Mouse (Mus musculus): ENCODE data around the gene Sh3bp2.

Gene Sh3bp2

DNA sequence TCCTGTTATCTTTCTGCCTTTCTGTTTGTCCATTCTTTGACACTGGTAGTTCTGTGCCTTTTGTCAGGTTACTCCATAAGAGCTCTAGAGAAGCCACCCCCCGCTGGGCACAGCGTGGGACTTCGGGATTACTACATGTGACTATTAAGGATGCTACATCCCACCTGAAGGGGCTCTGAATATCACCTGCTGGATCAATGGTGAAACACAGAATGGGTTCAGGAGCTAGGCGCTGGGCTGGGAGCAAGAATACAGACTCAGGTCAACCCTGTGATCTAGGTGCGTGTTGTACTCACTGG lies 788 bp downstream of the Sh3bp2 start:
- DNase-seq (ENCODE audit: low spot score), result no peak

DNA sequence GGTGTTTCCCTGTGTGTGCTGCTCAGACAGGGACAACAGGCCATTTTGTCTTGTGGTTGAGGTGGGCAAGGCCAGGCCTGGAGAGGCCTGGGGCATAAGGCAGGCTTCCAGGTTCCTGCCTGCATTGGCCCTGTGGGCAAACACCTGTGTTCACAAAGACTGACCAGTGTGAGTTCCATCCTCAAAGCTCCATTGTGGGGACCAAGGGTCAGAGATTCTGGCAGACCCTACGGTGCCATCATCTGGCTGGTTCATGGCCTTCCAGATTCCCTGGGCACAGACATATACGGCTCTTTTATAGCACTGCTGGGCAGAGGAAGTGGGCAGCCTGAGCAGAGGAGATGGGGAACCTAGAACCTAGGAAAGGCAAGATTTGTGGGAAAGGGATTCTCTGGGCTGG lies 1.7 kb downstream of the Sh3bp2 start:
- DNase-seq (ENCODE audit: low spot score), result no peak

GRCm38 (mm10) chr5:34528724-34529123 lies 3.1 kb downstream of the Sh3bp2 start:
- no peak for DNase-seq (ENCODE audit: low spot score)

DNA sequence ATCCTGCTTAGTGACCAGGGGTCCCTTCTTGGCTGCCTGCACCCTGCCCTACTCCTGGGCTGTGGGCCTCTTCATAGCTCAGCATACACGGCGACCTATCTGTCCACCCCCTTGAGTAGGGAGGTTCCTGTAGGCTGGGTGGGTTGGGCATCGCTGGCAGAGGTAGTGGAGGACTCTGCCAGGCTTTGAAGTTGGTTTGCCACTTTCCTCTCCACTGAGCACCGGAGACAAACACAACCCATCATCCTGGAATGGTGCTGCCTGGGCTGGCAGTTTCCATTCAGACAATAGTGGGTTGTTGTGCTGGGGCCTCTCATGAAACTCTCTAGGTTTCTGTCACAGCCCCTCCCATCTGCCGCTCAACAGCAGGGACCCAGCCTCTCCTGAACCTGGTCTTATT lies 4.5 kb downstream of the Sh3bp2 start:
- no peak for DNase-seq (ENCODE audit: low spot score)

DNA sequence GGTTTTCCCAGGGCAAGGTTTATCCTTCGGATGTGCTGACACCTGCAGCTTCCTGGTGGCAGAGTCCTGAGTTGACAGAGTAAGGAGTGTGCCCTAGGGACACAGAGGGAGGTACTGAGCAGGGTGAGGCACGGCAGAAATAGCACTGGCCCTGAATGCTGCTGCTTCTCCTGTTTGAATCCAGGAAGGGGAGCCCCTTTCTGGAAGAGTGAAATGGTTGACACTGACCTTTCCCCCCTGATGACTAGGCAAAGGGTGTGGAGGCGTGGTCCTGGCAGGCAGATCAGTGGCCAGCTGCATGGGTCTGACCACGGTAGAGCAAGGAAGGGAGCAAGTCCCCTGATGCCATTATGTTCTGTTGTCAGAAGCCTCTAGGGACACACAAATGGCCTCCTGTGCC lies 5.0 kb downstream of the Sh3bp2 start:
- DNase-seq (ENCODE audit: low spot score), result no peak

- DNase-seq (ENCODE audit: low spot score), result no peak
Observed at GRCm38 (mm10) chr5:34533066-34533465, 7.4 kb downstream of the Sh3bp2 start.

DNA sequence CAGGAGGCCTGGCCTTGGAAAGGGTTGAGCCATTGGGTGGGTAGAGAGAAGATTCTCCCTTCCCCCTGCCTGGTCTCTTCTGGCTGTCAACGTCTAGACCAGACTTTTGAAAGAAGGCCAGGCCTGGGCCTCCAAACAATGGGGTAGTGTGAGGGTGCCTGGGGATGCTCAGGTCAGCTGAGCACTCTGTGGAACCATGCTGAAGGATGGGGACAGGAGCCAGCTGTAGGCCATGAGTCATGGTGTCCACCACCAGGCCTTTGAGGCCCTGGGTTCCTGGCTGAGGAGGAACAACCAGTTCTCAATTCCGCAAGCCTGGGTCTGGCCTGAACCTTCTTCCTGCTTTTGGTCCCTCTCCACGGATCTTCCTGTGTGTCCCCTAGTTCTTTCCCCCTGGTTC lies 8.2 kb downstream of the Sh3bp2 start:
- DNase-seq (ENCODE audit: low spot score), result no peak

DNA sequence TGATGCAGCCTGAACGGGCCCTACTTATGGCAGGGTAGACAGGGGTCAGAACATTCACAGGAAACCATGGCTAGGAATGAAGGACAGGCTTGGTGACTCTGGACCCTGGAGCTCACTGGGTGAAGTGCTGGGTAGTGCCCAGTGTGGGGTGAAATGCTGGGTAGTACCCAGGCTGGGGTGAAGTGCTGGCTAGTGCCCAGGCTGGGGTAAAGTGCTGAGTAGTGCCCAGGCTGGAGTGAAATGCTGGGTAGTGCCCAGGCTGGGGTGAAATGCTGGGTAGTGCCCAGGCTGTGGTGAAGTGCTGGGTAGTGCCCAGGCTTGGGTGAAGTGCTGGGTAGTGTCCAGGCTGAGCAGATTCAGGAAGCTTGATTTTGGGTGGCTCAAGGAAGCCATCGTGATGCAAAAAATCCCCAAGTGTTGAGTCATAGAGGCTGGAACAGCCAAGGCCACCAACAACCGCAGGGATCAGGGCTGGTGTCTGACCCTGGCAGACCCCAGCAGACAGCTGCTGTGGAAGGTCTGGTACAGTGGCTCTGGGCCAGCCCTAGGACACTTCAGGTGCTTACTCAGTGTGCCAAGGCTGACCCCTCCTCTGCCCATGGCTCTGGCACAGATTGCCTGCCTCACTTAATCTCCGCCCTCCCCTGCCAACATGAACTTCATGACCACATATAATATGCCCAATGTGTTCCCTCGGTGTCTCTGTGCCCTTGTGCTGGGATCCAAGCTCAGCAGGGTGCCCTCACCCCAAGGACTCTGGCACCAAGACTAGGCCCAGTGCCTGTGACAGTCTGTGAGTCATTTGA lies 9.3 kb downstream of the Sh3bp2 start:
- DNase-seq (ENCODE audit: low spot score), result no peak

GRCm38 (mm10) chr5:34535831-34536230 lies 10.2 kb downstream of the Sh3bp2 start:
- DNase-seq (ENCODE audit: low spot score), result no peak

- no peak for DNase-seq (ENCODE audit: low spot score)
Observed at GRCm38 (mm10) chr5:34538079-34538478, 12.4 kb downstream of the Sh3bp2 start.

GRCm38 (mm10) chr5:34538527-34538926 lies 12.9 kb downstream of the Sh3bp2 start:
- DNase-seq (ENCODE audit: low spot score), result no peak

- no peak for DNase-seq (ENCODE audit: low spot score)
Observed at GRCm38 (mm10) chr5:34539121-34539520, 13.5 kb downstream of the Sh3bp2 start.

GRCm38 (mm10) chr5:34542166-34542565 lies 16.5 kb downstream of the Sh3bp2 start:
- DNase-seq (ENCODE audit: low spot score), result no peak

DNA sequence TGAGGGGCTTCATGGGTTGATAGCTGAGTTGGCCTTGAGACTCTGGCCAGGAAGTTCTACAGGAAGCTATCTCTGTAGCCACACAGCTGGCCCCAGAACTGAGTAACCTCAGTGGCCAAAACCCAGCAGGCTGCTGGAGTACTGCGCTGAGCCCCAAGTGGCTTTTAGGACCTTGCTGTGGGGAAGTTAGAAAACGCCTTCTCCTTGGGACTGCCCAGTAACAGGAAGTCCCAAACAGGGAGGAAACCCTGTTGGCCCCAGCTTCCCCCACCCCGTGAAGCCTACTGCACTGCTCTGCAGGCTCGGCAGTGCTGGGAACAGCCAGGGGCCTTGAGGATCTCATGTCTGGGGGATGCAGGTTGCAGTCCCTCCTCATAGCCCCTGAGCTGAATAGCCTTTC lies 17.5 kb downstream of the Sh3bp2 start:
- no peak for DNase-seq (ENCODE audit: low spot score)

- no peak for DNase-seq (ENCODE audit: low spot score)
Observed at GRCm38 (mm10) chr5:34547410-34547809, 21.8 kb downstream of the Sh3bp2 start.

GRCm38 (mm10) chr5:34549135-34549482 lies 23.5 kb downstream of the Sh3bp2 start:
- no peak for DNase-seq (ENCODE audit: low spot score)

DNA sequence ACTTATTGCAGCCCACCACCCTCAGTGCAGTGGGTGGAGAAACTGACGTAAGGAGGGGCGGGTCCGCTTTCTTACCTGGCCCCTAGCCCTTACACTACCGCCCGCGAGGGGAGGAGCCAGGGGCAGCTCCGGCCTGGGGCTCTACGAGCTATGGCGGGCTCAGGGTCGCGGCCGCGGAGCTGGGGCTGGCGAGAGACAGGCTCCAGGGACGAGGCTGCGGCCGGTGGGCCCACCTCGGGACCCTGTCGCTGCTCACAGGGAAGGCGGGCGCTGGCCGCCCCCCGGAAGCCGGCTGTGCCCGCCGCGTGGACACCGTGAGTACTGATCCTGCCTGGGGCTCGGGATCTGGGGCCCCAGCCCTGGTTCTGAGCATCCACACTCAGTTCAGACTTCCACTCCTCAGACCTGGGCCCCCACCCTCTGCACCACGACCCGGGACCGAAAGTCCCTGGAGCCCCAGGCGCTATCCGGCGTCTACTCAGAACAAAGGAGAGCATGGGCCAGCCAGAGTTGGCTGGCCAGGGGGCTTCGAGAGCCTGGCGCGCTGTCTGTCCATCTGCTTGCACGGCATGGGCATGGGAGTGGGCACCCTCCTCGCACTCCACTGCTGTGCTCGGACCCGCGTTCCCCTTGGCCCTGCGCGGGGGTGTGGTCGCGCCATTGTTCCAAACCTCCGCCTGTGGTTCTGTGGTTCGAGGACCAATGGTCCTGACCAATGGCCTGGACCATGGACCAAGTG lies 24.0 kb downstream of the Sh3bp2 start:
- no peak for DNase-seq (ENCODE audit: low spot score)

DNA sequence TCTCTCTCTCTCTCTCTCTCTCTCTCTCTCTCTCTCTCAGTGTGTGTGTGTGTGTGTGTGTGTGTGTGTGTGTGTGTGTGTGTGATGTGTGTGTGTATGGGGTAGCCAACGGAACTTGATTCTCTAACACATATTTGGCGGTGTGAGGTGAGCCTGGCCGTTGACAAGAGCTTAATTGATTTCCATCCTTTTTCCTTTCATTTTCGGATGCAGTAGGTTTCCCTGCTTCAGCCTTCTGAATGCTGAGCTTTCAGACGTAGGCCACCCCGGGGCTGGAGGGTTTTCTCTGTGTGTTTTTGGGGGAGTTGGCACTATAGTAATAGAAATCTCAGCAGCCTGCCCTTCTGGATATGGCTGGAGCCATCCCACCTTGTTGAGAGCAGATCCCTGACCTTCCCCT lies 24.6 kb downstream of the Sh3bp2 start:
- no peak for DNase-seq (ENCODE audit: low spot score)

DNA sequence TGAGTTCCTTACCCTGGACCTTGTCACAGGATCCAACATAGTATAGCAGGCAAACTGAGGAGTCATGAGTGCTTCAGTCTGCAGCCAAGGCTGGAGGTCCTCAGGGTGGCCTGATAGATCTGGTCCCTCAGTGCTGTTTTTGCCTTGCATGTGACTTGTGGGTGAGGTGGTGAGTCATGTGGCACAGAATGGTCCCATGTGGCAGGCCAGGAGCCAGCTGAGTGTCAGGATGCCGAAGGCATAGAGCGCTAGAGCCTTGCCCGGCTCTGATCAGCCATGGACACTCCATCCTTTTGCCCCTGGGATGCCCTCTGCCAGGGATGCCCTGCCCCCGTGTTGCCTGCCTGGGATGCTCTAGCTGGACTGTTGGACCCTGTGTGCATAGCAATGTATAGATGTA lies 26.2 kb downstream of the Sh3bp2 start:
- no peak for DNase-seq (ENCODE audit: low spot score)

- DNase-seq (ENCODE audit: low spot score), result no peak
Observed at GRCm38 (mm10) chr5:34563854-34564253, 38.2 kb downstream of the Sh3bp2 start.

DNA sequence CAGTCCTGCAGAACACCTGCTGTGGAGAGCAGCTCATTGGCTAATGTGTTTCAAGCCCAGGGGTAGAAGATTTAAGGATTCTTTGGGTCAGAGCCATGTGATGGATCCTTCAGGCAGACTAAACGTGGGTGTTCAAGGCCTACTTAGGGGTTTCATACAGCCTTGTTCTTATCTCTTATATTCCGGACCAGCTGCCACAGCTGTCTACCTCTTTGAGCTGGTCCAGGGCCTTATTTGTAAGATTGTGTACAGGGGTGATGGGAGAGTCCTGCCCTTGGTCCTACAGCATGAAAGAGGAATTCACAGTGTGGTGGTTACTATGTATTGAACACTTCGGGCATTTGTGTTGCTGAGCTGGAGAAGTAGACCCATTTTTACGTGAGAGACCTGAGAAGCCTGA lies 38.7 kb downstream of the Sh3bp2 start:
- no peak for DNase-seq (ENCODE audit: low spot score)

DNA sequence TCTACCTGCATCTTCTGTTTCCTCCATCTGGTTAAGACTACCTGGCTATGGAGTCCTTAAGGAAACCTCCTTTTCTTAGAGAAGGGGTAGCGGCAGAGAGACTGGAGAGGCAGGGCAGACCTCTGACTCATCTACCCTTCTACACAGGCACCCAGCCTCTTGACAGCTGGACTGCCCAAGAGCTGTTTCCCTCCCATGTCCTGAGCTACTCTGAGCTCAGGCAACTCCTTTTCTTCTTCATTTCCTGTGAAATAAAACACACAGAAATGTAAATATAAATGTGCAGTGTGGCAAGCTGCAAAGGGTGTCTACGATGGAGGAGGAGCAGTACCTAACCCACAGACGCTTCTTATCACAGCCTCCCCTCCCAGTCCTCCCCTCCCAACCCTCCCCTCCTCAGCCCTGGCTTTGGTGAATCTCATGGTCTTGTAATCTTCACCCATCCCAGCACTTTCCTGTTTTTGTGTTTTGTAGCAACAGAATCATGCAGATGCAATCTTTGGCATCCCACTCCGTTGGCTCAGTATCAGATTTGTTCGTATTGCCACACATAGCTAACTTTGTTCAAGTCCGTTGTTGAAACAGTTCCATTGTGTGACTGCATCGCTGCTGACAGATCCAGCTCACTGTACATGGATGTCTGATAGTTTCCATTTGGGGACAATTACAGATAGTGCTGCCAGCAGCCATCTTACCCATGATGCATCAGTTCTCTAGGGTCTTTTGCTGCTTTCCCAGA lies 40.1 kb downstream of the Sh3bp2 start:
- no peak for DNase-seq (ENCODE audit: low spot score)

- no peak for DNase-seq (ENCODE audit: low spot score)
Observed at GRCm38 (mm10) chr5:34571551-34571950, 45.9 kb downstream of the Sh3bp2 start.

Data from urinary bladder, postnatal 10 days (tissue).